Mouse (Mus musculus) liver, postnatal 0 days (tissue): ENCODE measurements around the gene Twist2.

Source experiments
- CTCF ChIP-seq: sonication (generic); IDR thresholded peaks from 2 replicates; pipeline ENCODE4 v1.5.1; 2016; ENCODE audit warnings: antibody characterized with exemption, low read depth
- EP300 ChIP-seq: IDR thresholded peaks from 2 replicates; pipeline ENCODE4 v1.6.1; 2016; ENCODE audit warnings: antibody characterized with exemption, low read depth, mild to moderate bottlenecking

- TF ChIP-seq CTCF (no peak), EP300 (no peak)
Measured at GRCm38 (mm10) chr1:91858101-91858790, 57.0 kb downstream of the Twist2 start.
